Mouse (Mus musculus) lung, embryonic 14.5 days (tissue): ENCODE results near the gene Kcnip4. TPM values are rescaled to one million over a fixed set of nuclear protein-coding genes. Genes with fewer than 3 reads are reported as not detected.
A peak's percentile ranks its signal among the peaks of the same experiment; 100 is the strongest.

ENCODE experiments used
- ATAC-seq: fragments of 200-750 bp; cut with Nextera tagmentation; 2 replicates; pipeline ENCODE4 v1.8.0; 2017; ENCODE audit warnings: mild to moderate bottlenecking, moderate TSS enrichment, moderate library complexity; ENCODE audit not compliant: insufficient read depth
- DNase-seq: peaks from one replicate; pipeline ENCODE4 v3.0.0-alpha.2; 2015
- H3K27ac ChIP-seq: fragments of 300-500 bp; sonication (generic); 2 replicates; pipeline ENCODE4 v1.5.1; 2014; ENCODE audit warnings: low read depth, mild to moderate bottlenecking, moderate library complexity
- H3K27me3 ChIP-seq: fragments of 300-500 bp; sonication (generic); 2 replicates; pipeline ENCODE4 v1.6.1; 2014; ENCODE audit warnings: low read length, control low read depth; ENCODE audit not compliant: insufficient read depth
- H3K36me3 ChIP-seq: fragments of 300-500 bp; sonication (generic); 2 replicates; pipeline ENCODE4 v1.6.1; 2014; ENCODE audit warnings: control low read depth; ENCODE audit not compliant: insufficient read depth
- H3K4me1 ChIP-seq: fragments of 300-500 bp; sonication (generic); 2 replicates; pipeline ENCODE4 v1.6.1; 2014; ENCODE audit warnings: antibody characterized with exemption, control low read depth; ENCODE audit not compliant: insufficient read depth
- H3K4me2 ChIP-seq: fragments of 300-500 bp; sonication (generic); 2 replicates; pipeline ENCODE4 v1.6.1; 2014; ENCODE audit warnings: mild to moderate bottlenecking
- H3K4me3 ChIP-seq: fragments of 300-500 bp; sonication (generic); 2 replicates; pipeline ENCODE4 v1.5.1; 2014; ENCODE audit warnings: low read depth, low read length
- H3K9ac ChIP-seq: fragments of 300-500 bp; sonication (generic); 2 replicates; pipeline ENCODE4 v1.6.1; 2014
- H3K9me3 ChIP-seq: fragments of 300-500 bp; sonication (generic); 2 replicates; pipeline ENCODE4 v1.6.1; 2016; ENCODE audit warnings: low read depth, low read length, control low read depth
- CTCF ChIP-seq: IDR thresholded peaks from 2 replicates; pipeline ENCODE4 v1.5.1; 2016; ENCODE audit warnings: antibody characterized with exemption, low read depth
- WGBS: fragments of 180-500 bp; shearing (Covaris S2); extraction: QIAGEN DNeasy Blood & Tissue Kit; methylation state at CpG from one replicate; pipeline ENCODE4 v1.1.7; 2014; 5-methylcytosine and 5-hydroxymethylcytosine counted together
- polyA plus RNA-seq: library from polyadenylated mRNA; unstranded; fragments of >200 nt; fragmentation: Nextera tagmentation; extraction: Ambion mirVana; gene quantifications from 2 replicates; pipeline ENCODE4 v1.2.1, GENCODE M21; 2014

Kcnip4 gene
- polyA plus RNA-seq, 1 experiment from 2014 or later, result 0.68 TPM

DNA sequence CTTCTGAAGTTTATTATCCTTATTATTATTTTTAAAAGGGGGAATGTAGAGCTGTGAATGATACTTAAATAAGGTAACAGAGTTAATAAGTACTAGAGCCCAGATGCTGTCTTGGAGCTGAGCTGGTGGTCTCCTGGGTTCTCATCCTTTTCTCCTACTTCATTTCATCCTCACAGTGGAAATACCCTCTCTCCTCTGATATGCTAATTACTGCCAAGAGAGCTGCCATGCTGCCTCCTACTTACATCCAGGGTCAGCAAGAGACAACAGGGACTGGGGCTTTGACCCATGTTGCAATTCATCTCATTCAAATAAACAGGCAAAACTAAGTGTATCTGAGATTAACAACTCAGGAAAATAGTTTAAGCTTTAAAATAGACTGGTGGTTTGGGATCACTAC lies 73.4 kb downstream of the Kcnip4 start:
- ATAC-seq (no peak), DNase-seq (no peak)
- Histone ChIP-seq H3K4me2 (no peak overlapping the region), H3K4me3 (no peak overlapping the region), H3K27ac (no peak overlapping the region), H3K36me3 (no peaks in the 10 kb centered on the region), H3K9me3 (no peaks in the 10 kb centered on the region), H3K9ac (no peak overlapping the region), H3K4me1 (no peaks in the 10 kb centered on the region), H3K27me3 (no peaks in the 10 kb centered on the region)
- no peak for TF ChIP-seq CTCF

GRCm38 (mm10) chr5:49450876-49451275 lies 73.8 kb downstream of the Kcnip4 start:
- no peak overlapping the region for H3K27ac ChIP-seq
- no peaks in the 10 kb centered on the region for H3K9me3 ChIP-seq
- no peak overlapping the region for H3K4me3 ChIP-seq
- H3K4me2 ChIP-seq, result no peak overlapping the region
- DNase-seq, result peak; percentile 24
- H3K36me3 ChIP-seq, result no peaks in the 10 kb centered on the region
- no peak overlapping the region for H3K9ac ChIP-seq
- no peak for TF ChIP-seq CTCF
- ATAC-seq, result no peak
- H3K4me1 ChIP-seq, result no peaks in the 10 kb centered on the region
- 46% methylated on average over 3 of the region's 3 CpGs for WGBS
- H3K27me3 ChIP-seq, result no peaks in the 10 kb centered on the region

- peaks cover 3% of the 10 kb centered on the region; the same call in 1 of the 2 replicates for H3K9me3 ChIP-seq
- no peak overlapping the region for H3K27ac ChIP-seq
- H3K36me3 ChIP-seq, result no peaks in the 10 kb centered on the region
- H3K4me3 ChIP-seq, result no peak overlapping the region
- H3K4me1 ChIP-seq, result no peaks in the 10 kb centered on the region
- no peak overlapping the region for H3K4me2 ChIP-seq
- peak; percentile 3 for DNase-seq
- no peak for TF ChIP-seq CTCF
- WGBS, result 43% methylated on average over 2 of the region's 2 CpGs
- H3K27me3 ChIP-seq, result no peaks in the 10 kb centered on the region
- no peak for ATAC-seq
- H3K9ac ChIP-seq, result no peak overlapping the region
Observed at GRCm38 (mm10) chr5:49437236-49437635, 87.5 kb downstream of the Kcnip4 start.

DNA sequence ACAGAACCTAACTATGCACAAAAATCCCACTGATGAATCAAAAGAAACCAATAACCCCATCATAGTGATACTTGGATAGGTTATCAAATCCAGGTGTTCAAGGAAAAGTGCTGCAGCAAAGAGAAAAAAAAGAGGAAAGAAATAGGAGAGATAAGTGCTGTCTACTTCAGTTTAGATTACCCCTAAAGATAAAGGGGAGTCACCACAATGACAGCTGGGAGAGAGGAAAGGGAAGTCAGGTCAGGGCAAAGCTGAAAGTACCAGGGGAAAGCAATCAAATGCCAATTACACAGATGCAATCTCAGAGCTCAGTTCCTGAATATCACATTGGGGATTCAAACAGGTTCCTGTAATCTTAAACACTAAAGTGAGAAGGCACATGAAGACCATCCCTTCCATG lies 97.0 kb downstream of the Kcnip4 start:
- Histone ChIP-seq H3K27me3 (no peaks in the 10 kb centered on the region), H3K4me1 (no peaks in the 10 kb centered on the region), H3K9me3 (no peaks in the 10 kb centered on the region), H3K4me2 (no peak overlapping the region), H3K27ac (no peak overlapping the region), H3K36me3 (no peaks in the 10 kb centered on the region), H3K4me3 (no peak overlapping the region), H3K9ac (no peak overlapping the region)
- TF ChIP-seq CTCF, result no peak
- DNase-seq (no peak), ATAC-seq (no peak)

- Histone ChIP-seq H3K9me3 (no peaks in the 10 kb centered on the region), H3K9ac (no peak overlapping the region), H3K4me3 (no peak overlapping the region), H3K27me3 (no peaks in the 10 kb centered on the region), H3K4me1 (no peaks in the 10 kb centered on the region), H3K4me2 (no peak overlapping the region), H3K36me3 (no peaks in the 10 kb centered on the region), H3K27ac (no peak overlapping the region)
- no peak for TF ChIP-seq CTCF
- ATAC-seq, result no peak
- DNase-seq, result peak; percentile 15
Observed at GRCm38 (mm10) chr5:49419707-49420106, 105.0 kb downstream of the Kcnip4 start.

DNA sequence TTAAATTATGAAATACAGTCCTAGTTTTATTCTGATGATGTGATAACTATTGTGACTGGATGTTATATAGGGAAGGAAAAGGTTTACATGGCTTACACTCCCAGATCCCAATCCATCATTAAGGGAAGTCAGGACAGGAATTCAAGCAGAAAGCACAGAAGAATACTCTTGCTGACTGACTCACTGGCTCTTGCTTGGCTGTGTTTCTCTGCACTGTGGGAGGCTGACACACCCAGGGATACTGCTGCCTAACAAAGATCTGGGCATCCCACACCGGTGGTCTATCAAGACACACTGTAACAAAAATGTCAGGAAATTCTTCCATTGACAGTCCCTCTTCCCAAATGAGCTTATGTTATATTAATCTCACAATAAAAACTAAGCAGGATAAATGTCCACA lies 116.4 kb downstream of the Kcnip4 start:
- Histone ChIP-seq H3K4me1 (no peaks in the 10 kb centered on the region), H3K27me3 (no peaks in the 10 kb centered on the region), H3K36me3 (no peaks in the 10 kb centered on the region), H3K4me3 (no peak overlapping the region), H3K27ac (no peak overlapping the region), H3K9ac (no peak overlapping the region), H3K9me3 (no peaks in the 10 kb centered on the region), H3K4me2 (no peak overlapping the region)
- DNase-seq, result no peak
- no peak for TF ChIP-seq CTCF
- no peak for ATAC-seq
- 73% methylated on average over 1 of the region's 1 CpGs for WGBS

DNA sequence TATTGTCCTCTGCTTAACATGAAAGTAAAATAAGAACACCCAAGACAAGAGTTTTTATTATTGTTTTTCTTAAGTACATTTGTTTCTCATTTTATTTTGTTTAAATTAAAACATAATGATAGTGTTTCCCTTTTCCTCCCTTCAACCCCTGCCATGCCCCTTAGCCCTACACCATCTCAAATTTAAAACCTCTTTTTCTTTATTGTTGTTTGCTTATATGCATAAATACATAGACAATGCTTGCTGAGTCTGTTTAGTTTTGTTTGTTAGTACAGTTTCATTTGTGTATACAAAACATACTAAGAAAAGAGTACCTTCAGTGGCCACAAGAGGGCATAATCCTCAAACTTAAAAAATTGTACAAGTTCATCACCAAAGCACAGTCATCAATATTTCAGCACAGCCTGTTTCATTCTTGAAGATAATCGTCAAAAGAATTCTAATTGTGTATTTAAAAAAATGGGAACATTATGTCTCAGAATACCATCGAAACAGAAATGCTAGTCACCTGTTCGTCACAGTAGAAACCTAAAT lies 154.1 kb downstream of the Kcnip4 start:
- ATAC-seq (no peak), DNase-seq (peak; percentile 80)
- Histone ChIP-seq H3K27me3 (no peaks in the 10 kb centered on the region), H3K9me3 (no peaks in the 10 kb centered on the region), H3K9ac (no peak overlapping the region), H3K4me2 (no peak overlapping the region), H3K27ac (no peak overlapping the region), H3K4me3 (no peak overlapping the region), H3K4me1 (no peaks in the 10 kb centered on the region), H3K36me3 (no peaks in the 10 kb centered on the region)
- 46% methylated on average over 3 of the region's 3 CpGs for WGBS
- peak; percentile 66 for TF ChIP-seq CTCF
